Mouse (Mus musculus): ENCODE results near the gene Epn2.

GRCm38 (mm10) chr11:61620254-61620670, 40.8 kb upstream of the Epn2 start:
- TF ChIP-seq POLR2A (IDR thresholded peaks at IDR 0.05; ENCODE audit: insufficient read length, low read depth) (peak; percentile 44), MYOG (IDR thresholded peaks at IDR 0.05; ENCODE audit: control insufficient read depth in 1 of 3, insufficient read depth in 1 of 3, insufficient read length in 2 of 3, low read depth in 2 of 3) (no peak), TCF12 (IDR thresholded peaks at IDR 0.05; ENCODE audit: insufficient read depth, poor library complexity, severe bottlenecking) (no peak), CEBPB (IDR thresholded peaks at IDR 0.05; ENCODE audit: insufficient read depth, poor library complexity, severe bottlenecking) (no peak), MYOD1 (IDR thresholded peaks at IDR 0.05; ENCODE audit: control insufficient read depth in 1 of 3, insufficient read length in 2 of 3, low read depth in 2 of 3) (peak in 1 of 3 experiments; percentile 31), REST (IDR thresholded peaks at IDR 0.05; ENCODE audit: insufficient read depth, insufficient read length) (no peak)
